Mouse (Mus musculus) embryonic fibroblast, embryonic 13.5 days (primary cell): ENCODE data around the gene Rtn4ip1. TPM values are rescaled to one million over a fixed set of nuclear protein-coding genes. Genes with fewer than 3 reads are reported as not detected.

ENCODE experiments used
- H3K27ac ChIP-seq: 2 replicates; pipeline ENCODE4 v1.5.1; 2012; ENCODE audit warnings: low read length, control low read depth, inconsistent platforms; ENCODE audit not compliant: insufficient read depth
- H3K4me1 ChIP-seq: 2 replicates; pipeline ENCODE4 v1.6.1; 2011; ENCODE audit warnings: low read length; ENCODE audit not compliant: control insufficient read depth, insufficient read depth
- H3K4me3 ChIP-seq: 2 replicates; pipeline ENCODE4 v1.5.1; 2011; ENCODE audit warnings: mild to moderate bottlenecking, control low read depth, low read length; ENCODE audit not compliant: insufficient read depth
- CTCF ChIP-seq: IDR thresholded peaks from 2 replicates; pipeline ENCODE4 v1.5.1; 2011; ENCODE audit warnings: mild to moderate bottlenecking, control low read depth, low read length, moderate library complexity, borderline replicate concordance; ENCODE audit not compliant: insufficient read depth
- POLR2A ChIP-seq: IDR thresholded peaks from 2 replicates; pipeline ENCODE4 v1.6.1; 2011; ENCODE audit warnings: low read depth, mild to moderate bottlenecking, control low read depth, low read length, moderate library complexity
- polyA plus RNA-seq: library from polyadenylated mRNA; stranded (reverse); fragments of >200 nt; gene quantifications from 2 replicates; pipeline ENCODE4 v1.2.4, GENCODE M21; 2011; ENCODE audit warnings: low read depth; ENCODE audit not compliant: missing spikeins, insufficient read length

The Rtn4ip1 gene
- polyA plus RNA-seq, 1 experiment, result 6.4 TPM

DNA sequence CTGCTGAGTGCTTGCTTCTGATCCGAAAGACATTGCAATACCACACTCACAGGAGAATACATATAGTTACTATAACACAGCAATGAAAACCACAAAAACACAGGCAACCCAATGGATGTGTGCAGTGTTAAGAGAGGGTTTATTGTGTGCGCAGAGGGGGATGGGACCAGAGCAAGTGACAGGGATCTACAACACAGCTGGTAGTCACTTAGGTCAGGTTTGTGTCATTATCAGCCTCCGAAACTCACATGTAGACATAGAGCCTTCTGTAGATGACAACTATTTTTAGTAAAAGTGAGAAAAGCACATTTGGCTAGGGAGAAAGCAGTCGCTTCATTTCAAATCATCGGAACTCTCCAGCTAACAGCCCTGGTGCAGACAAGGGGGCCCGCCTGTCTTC, 80.9 kb downstream of the Rtn4ip1 start:
- Histone ChIP-seq H3K27ac (no peak overlapping the region), H3K4me3 (no peak overlapping the region), H3K4me1 (no peaks in the 10 kb centered on the region)
- TF ChIP-seq POLR2A, result no peak
- no peak for TF ChIP-seq CTCF

DNA sequence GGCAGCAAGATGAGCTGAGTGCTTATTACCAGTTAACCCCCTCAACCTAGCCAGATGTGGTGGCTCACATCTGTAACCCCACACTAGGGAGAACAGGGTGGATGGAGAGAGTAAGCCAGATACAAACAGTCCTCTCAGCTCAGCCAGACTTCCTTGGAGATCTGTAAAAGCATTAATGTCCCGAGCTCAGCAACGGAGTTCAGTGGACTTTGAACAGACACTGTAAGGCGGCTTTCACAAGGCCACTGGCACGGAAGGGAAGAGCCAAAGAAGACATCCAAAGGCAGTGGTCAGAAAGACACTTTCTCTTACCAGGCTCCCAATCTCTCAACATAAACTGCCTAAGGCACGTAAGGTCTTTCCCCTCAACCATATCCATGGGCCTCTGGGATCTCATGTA, 81.6 kb downstream of the Rtn4ip1 start:
- Histone ChIP-seq H3K27ac (no peak overlapping the region), H3K4me3 (no peak overlapping the region), H3K4me1 (no peaks in the 10 kb centered on the region)
- no peak for TF ChIP-seq CTCF
- TF ChIP-seq POLR2A, result no peak

DNA sequence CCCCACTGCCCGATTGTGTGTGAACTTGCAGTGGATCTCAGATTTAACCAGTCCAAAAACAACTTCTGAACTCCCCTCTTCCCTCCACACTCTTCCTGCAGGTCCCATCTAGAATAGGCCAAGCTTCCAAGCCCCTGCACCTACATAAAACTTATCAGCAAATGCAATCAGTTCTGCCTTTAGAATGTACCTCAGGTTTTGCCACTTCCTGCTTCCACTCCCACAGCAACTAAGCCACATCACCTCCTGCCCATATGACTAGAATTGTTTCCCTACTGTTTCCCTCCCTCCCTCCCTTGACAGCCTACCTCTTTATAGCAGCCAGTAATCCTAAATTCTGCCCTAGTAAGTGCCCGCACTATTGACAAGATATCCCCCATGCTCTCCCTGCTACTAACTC, 82.3 kb downstream of the Rtn4ip1 start:
- no peak overlapping the region for H3K4me3 ChIP-seq
- H3K27ac ChIP-seq, result no peak overlapping the region
- TF ChIP-seq CTCF (no peak), POLR2A (no peak)
- no peaks in the 10 kb centered on the region for H3K4me1 ChIP-seq

DNA sequence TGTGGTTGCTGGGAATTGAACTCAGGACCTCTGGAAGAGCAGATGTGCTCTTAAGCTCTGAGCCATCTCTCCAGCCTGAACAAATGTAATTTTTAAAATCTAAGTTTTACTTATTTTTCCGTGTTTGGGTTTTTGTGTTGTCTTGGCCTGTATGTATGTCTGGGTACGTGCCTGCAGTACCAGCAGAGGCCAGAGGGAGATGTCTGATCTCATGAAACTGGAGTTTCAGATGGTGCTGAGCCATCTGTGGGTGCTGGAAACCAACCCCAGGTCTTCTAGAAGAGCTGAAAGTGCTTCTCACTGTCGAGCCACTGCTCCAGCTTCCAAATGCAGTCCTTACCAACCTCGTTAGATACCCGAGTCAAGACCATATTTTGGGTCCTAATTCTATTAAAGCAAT, 89.7 kb downstream of the Rtn4ip1 start:
- TF ChIP-seq CTCF (no peak), POLR2A (no peak)
- Histone ChIP-seq H3K27ac (no peak overlapping the region), H3K4me3 (no peak overlapping the region), H3K4me1 (no peaks in the 10 kb centered on the region)

DNA sequence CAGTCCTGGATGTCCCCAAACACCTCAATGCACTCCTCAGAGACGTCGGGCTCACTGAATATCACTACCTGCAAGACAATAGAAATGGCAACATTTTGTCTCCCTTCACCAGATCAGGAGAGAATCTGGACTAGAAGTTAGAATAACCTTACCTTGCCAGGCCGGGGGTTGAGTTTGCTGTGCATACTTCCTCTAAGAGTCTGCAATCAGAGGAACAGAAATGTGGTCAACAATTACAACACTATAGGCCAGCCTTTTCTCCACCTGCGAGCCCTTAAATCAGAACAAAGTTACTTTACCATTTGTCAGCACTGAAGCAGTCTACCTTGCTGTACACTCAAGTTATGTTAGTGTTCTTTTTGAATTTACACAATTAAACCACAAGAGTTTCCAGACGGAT, 90.9 kb downstream of the Rtn4ip1 start:
- Histone ChIP-seq H3K4me1 (peaks cover 3% of the 10 kb centered on the region; the same call in 1 of the 2 replicates), H3K4me3 (no peak overlapping the region), H3K27ac (no peak overlapping the region)
- TF ChIP-seq CTCF (no peak), POLR2A (no peak)

DNA sequence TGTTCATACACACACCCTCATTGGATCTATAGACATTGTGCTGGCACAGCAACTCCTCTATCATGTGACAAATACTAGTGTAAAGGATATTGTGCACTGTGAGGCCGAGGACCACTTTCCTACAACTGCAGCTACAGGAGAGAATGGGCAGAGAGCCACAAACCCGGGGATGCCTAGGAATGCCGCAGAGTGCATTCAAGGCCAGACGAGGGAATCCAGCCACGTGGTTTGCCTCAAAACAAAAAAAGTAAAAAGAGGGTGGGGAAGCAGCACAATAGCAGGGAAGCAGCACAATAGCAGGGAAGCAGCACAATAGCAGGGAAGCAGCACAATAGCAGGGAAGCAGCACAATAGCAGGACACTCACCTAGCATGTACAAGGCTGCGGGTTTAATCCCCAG, 91.6 kb downstream of the Rtn4ip1 start:
- TF ChIP-seq CTCF (no peak), POLR2A (no peak)
- Histone ChIP-seq H3K4me3 (no peak overlapping the region), H3K27ac (no peak overlapping the region), H3K4me1 (peaks cover 3% of the 10 kb centered on the region; the same call in 1 of the 2 replicates)

DNA sequence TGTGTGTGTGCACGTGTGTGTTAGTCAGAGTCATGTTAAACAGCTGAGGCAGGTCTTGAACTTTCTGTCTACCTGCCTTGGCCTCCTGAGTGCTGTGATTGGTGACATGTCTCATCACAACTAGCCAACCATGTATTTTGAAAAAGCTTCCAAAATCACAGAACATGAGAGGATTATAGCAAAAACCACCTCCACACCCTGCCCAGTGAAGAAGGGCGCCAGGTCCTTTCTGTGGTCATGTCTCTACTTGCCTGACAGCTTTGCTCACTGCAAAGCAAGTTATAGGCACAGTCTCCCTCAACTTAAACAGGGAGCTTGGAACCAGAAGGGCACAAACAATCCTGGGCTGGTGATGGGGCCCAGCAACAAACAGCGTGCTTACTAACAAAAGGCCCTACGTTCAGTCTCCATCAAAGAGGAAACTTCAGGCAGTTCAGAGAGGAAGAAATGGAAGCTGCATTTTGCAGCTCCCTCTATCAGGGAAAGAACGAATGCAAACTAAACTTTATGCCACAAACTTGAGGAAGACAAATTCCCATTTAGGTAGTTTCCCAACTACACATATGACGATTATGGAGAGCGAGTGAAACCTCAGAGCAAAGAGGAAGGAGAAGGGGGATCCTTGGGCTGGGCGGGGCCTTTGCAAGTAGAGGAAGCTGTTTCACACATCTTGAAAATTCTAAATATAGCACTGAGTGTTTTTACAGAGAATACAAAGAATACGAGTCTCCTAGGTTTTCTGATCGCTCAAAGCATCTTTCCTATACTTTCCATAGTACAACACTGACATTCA, 94.4 kb downstream of the Rtn4ip1 start:
- TF ChIP-seq POLR2A (no peak), CTCF (no peak)
- Histone ChIP-seq H3K4me1 (peaks cover 6% of the 10 kb centered on the region; the same call in 1 of the 2 replicates), H3K4me3 (no peak overlapping the region), H3K27ac (no peak overlapping the region)

DNA sequence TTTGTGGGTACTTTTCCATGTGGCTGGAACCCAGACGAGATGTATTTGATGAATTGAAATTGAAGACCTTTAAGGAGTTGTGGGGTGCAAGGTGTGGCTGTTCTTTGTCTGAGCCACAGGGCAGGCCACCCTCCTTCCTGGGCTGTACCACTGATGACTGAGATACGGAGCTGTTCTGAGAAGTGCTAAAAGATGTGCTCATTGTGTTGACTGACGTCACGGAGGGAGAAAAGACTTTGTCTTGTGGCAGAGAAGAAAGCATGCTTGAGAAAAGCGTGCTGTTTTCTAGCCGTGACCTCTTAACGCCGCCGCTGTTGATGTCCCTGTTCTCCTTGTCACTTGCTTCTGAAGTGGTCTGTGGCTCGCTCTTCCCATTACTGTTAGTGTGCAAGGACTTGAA, 95.7 kb downstream of the Rtn4ip1 start:
- Histone ChIP-seq H3K4me1 (peaks cover 6% of the 10 kb centered on the region; the same call in 1 of the 2 replicates), H3K4me3 (no peak overlapping the region), H3K27ac (no peak overlapping the region)
- TF ChIP-seq CTCF (no peak), POLR2A (no peak)

DNA sequence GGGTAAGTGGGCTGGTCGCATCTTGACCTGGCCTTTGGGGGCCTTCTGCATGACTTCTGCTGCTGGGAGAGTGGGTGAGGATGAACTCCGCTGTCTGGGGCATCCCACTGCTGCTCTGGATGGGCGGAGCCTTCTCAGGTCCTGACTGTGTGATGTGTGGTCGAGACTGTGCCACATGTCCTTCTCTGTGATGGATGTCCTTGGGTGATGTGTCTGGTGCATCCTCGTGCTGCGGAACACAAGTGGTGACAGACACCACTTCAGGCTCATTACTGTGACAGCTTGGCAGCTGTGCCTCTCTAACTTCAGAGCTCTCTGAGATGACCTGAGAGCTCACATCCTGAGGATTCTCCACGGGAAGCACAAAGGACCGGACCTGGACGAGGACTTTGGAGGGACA, 96.4 kb downstream of the Rtn4ip1 start:
- Histone ChIP-seq H3K27ac (no peak overlapping the region), H3K4me1 (peaks cover 6% of the 10 kb centered on the region; the same call in 1 of the 2 replicates), H3K4me3 (no peak overlapping the region)
- no peak for TF ChIP-seq CTCF

DNA sequence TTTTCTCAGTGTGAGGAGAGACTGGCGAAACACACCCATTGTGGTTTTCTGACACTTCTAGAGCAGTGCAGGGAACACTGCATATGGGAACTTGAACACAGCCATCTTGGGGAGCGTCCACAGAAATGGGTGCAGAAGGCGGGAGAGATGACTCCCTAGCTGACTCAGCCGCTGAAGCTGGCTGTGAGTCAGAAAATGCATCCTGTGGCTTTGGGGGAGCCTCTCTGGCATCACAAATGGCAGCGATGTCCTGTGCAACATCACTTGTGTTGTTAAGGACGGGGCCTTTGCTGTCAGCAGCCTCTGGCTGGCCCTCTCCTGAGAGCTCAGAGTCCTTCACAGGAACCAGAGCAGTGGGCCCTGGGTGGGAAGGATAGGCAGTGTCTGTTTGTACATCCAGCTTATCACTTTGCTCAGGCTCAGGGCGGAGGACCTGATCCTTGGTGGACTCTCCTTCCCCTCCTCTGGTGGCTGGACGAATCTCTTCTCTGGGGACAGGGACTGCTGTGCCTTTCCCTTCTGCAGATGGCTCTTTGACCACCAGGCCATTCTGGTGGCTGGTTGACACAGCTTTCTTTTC, 97.0 kb downstream of the Rtn4ip1 start:
- no peak overlapping the region for H3K27ac ChIP-seq
- no peak overlapping the region for H3K4me3 ChIP-seq
- H3K4me1 ChIP-seq, result peaks cover 6% of the 10 kb centered on the region; the same call in 1 of the 2 replicates
- TF ChIP-seq CTCF, result no peak
- no peak for TF ChIP-seq POLR2A
